Comparison of ENCODE assay signal across 24 mouse cellular contexts in genomic region chr12:88735045-88735444, GRCm38 (mm10). TPM values are rescaled to one million over a fixed set of nuclear protein-coding genes. Genes with fewer than 3 reads are reported as not detected.
DNase-seq lines count a peak whose midpoint lies in the region; ATAC-seq lines count a peak whose summit lies in the region.
"Had no signal": no experiment of that assay in that cellular context is flagged by ENCODE, and none has a peak within 500 bp of the region (broad histone marks: within the 10 kb centered on the region; RNA-seq: fewer than 3 reads in every experiment).

No protein-coding gene starts in this region.

- H3K27ac ChIP-seq in midbrain, embryonic 11.5 days (ENCODE audit: low read depth, low read length), result no peak overlapping the region
- no peak overlapping the region for H3K27ac ChIP-seq in midbrain, embryonic 10.5 days (replicated peaks)
- H3K27ac ChIP-seq in forebrain, embryonic 14.5 days (ENCODE audit: low read depth, low read length), result no peak overlapping the region
- H3K27ac ChIP-seq in forebrain, embryonic 16.5 days (ENCODE audit: low read length), result no peak overlapping the region
- H3K27ac ChIP-seq: heart, adult 2 months; heart, embryonic 10.5 days; heart, embryonic 13.5 days; hindbrain, embryonic 14.5 days; intestine, embryonic 15.5 days had no signal

- H3K9ac ChIP-seq in midbrain, embryonic 11.5 days (ENCODE audit: low read length), result no peak overlapping the region
- H3K9ac ChIP-seq in forebrain, embryonic 14.5 days (ENCODE audit: low read length), result no peak overlapping the region
- no peak overlapping the region for H3K9ac ChIP-seq in forebrain, embryonic 16.5 days (replicated peaks; ENCODE audit: low read depth, low read length)
- H3K9ac ChIP-seq: heart, embryonic 13.5 days; hindbrain, embryonic 14.5 days; intestine, embryonic 15.5 days had no signal

- H3K27me3 ChIP-seq in midbrain, embryonic 11.5 days (ENCODE audit: control insufficient read depth, insufficient read depth, low read length), result no peaks in the 10 kb centered on the region
- no peaks in the 10 kb centered on the region for H3K27me3 ChIP-seq in midbrain, embryonic 10.5 days (ENCODE audit: low read depth, poor library complexity, severe bottlenecking)
- H3K27me3 ChIP-seq in forebrain, embryonic 14.5 days (replicated peaks; ENCODE audit: control insufficient read depth, insufficient read depth, low read length), result no peaks in the 10 kb centered on the region
- H3K27me3 ChIP-seq in forebrain, embryonic 16.5 days (replicated peaks; ENCODE audit: control insufficient read depth, insufficient read depth, low read length), result no peaks in the 10 kb centered on the region
- H3K27me3 ChIP-seq: heart, embryonic 13.5 days; intestine, embryonic 15.5 days had no signal

- H3K36me3 ChIP-seq in midbrain, embryonic 11.5 days (ENCODE audit: control insufficient read depth, insufficient read depth, low read length), result no peaks in the 10 kb centered on the region
- H3K36me3 ChIP-seq in midbrain, embryonic 10.5 days, result no peaks in the 10 kb centered on the region
- H3K36me3 ChIP-seq in forebrain, embryonic 14.5 days (ENCODE audit: control insufficient read depth, insufficient read depth, low read length), result no peaks in the 10 kb centered on the region
- no peaks in the 10 kb centered on the region for H3K36me3 ChIP-seq in forebrain, embryonic 16.5 days (ENCODE audit: control insufficient read depth, insufficient read depth)
- H3K36me3 ChIP-seq: heart, embryonic 10.5 days; heart, embryonic 13.5 days; intestine, embryonic 15.5 days had no signal

- H3K4me1 ChIP-seq in midbrain, embryonic 11.5 days (ENCODE audit: control insufficient read depth, insufficient read depth, low read length), result no peaks in the 10 kb centered on the region
- H3K4me1 ChIP-seq in midbrain, embryonic 10.5 days, result no peaks in the 10 kb centered on the region; the same call in 1 of the 2 replicates
- H3K4me1 ChIP-seq in forebrain, embryonic 14.5 days (ENCODE audit: control insufficient read depth, insufficient read depth, low read length), result 0 out of 2 replicates have a peak, but pooled peaks cover 2% of the 10 kb centered on the region
- H3K4me1 ChIP-seq in forebrain, embryonic 16.5 days (replicated peaks; ENCODE audit: control insufficient read depth, insufficient read depth, low read length), result peaks cover 8% of the 10 kb centered on the region
- H3K4me1 ChIP-seq: heart, embryonic 10.5 days; heart, embryonic 13.5 days; intestine, embryonic 15.5 days had no signal

- H3K4me3 ChIP-seq in midbrain, embryonic 11.5 days (ENCODE audit: low read depth, low read length), result no peak overlapping the region
- H3K4me3 ChIP-seq in midbrain, embryonic 10.5 days, result no peak overlapping the region
- no peak overlapping the region for H3K4me3 ChIP-seq in forebrain, embryonic 14.5 days (ENCODE audit: low read depth, low read length)
- no peak overlapping the region for H3K4me3 ChIP-seq in forebrain, embryonic 16.5 days (replicated peaks; ENCODE audit: low read length)
- H3K4me3 ChIP-seq: heart, adult 2 months; heart, embryonic 10.5 days; heart, embryonic 13.5 days; intestine, embryonic 15.5 days had no signal

- no peaks in the 10 kb centered on the region for H3K9me3 ChIP-seq in midbrain, embryonic 11.5 days (ENCODE audit: control insufficient read depth, low read length)
- H3K9me3 ChIP-seq in midbrain, embryonic 10.5 days (replicated peaks), result no peaks in the 10 kb centered on the region
- H3K9me3 ChIP-seq in forebrain, embryonic 14.5 days (replicated peaks; ENCODE audit: control insufficient read depth, low read length), result no peaks in the 10 kb centered on the region
- no peaks in the 10 kb centered on the region for H3K9me3 ChIP-seq in forebrain, embryonic 16.5 days (ENCODE audit: control insufficient read depth, low read length)
- H3K9me3 ChIP-seq: heart, embryonic 10.5 days; heart, embryonic 13.5 days; intestine, embryonic 15.5 days had no signal

- no peak overlapping the region for H3K4me2 ChIP-seq in midbrain, embryonic 11.5 days
- no peak overlapping the region for H3K4me2 ChIP-seq in forebrain, embryonic 14.5 days (ENCODE audit: low read length)
- no peak overlapping the region for H3K4me2 ChIP-seq in forebrain, embryonic 16.5 days (ENCODE audit: low read length)
- H3K4me2 ChIP-seq: heart, embryonic 13.5 days; hindbrain, embryonic 14.5 days; intestine, embryonic 15.5 days had no signal

- ATAC-seq in midbrain, embryonic 11.5 days (ENCODE audit: low FRiP score), result peak; percentile 52
- ATAC-seq in forebrain, embryonic 14.5 days, result peak; percentile 57; the same call in 1 of the 2 replicates
- ATAC-seq in forebrain, embryonic 16.5 days, result peak; percentile 75
- ATAC-seq: CD4-positive, CD25-positive, alpha-beta regulatory T cell, adult 4 months; intestine, embryonic 15.5 days had no signal

- peak; percentile 48 for DNase-seq in heart, adult 11 months
- no peak for DNase-seq in heart, postnatal 4 days
- DNase-seq in midbrain, embryonic 11.5 days (ENCODE audit: low spot score, missing footprints), result no peak
- no peak for DNase-seq in midbrain, embryonic 10.5 days (ENCODE audit: low spot score)
- DNase-seq in forebrain, embryonic 14.5 days (ENCODE audit: low spot score), result no peak
- no peak for DNase-seq in left cerebral cortex, adult 8-10 months (ENCODE audit: low spot score in 2 of 2)
- DNase-seq in left cerebral cortex, adult 9 months (ENCODE audit: low spot score in 2 of 2), result no peak
- DNase-seq: adrenal gland, adult 2 months; adrenal gland, postnatal 14 days; cerebellum, adult 11-12 months; cerebellum, adult 8-10 months; cerebellum, postnatal 14 days; gastrocnemius, postnatal 25 days; heart, adult 2 months; heart, postnatal 14 days; kidney, adult 11 months had no signal

- WGBS in midbrain, embryonic 11.5 days, result 20% methylated on average over 1 of the region's 1 CpGs
- WGBS in midbrain, embryonic 10.5 days, result 41% methylated on average over 1 of the region's 1 CpGs
- 11% methylated on average over 1 of the region's 1 CpGs for WGBS in forebrain, embryonic 14.5 days
- 33% methylated on average over 1 of the region's 1 CpGs for WGBS in forebrain, embryonic 16.5 days

RNA-seq across cellular contexts. Expression of gene Nrxn3, which starts 12.4 kb away (rescaled TPM):
- 1 to 10 TPM; 1.3 to 1.5 TPM for total RNA-seq in heart, postnatal 4 days (2021)
- polyA plus RNA-seq in midbrain, embryonic 11.5 days (2014; fragmentation: Nextera tagmentation; extraction: Ambion mirVana), result 16.9 and 20.9 TPM in 2 replicates
- polyA plus RNA-seq in midbrain, embryonic 10.5 days (2016; fragmentation: Nextera tagmentation; extraction: Ambion mirVana), result 5.2 and 18.0 TPM in 2 replicates
- polyA plus RNA-seq in forebrain, embryonic 14.5 days (2014; fragmentation: Nextera tagmentation; extraction: Ambion mirVana), result 39.6 and 67.6 TPM in 2 replicates
- polyA plus RNA-seq in forebrain, embryonic 16.5 days (2015; fragmentation: Nextera tagmentation; extraction: Ambion mirVana), result 71.2 and 117 TPM in 2 replicates
- 100 to 1,000 TPM; 226 to 258 (median 238) TPM for total RNA-seq in left cerebral cortex, adult 8-10 months (2022)
- total RNA-seq: hematopoietic stem cell, adult 5-6 weeks; MEL had no signal
- polyA plus RNA-seq: CD4-positive, CD25-positive, alpha-beta regulatory T cell, adult 4 months; heart, adult 2 months had no signal
